Mouse (Mus musculus) neural tube, embryonic 13.5 days (tissue): Measurements from ENCODE around the gene Pde4c. TPM values are rescaled to one million over a fixed set of nuclear protein-coding genes. Genes with fewer than 3 reads are reported as not detected.

Source experiments
- ATAC-seq: fragments of 200-750 bp; cut with Nextera tagmentation; 2 replicates; pipeline ENCODE4 v1.8.0; 2017; ENCODE audit warnings: low read depth, mild to moderate bottlenecking, moderate TSS enrichment, moderate library complexity
- H3K27ac ChIP-seq: fragments of 300-500 bp; sonication (generic); replicated peaks from 2 replicates; pipeline ENCODE4 v1.5.1; 2015; ENCODE audit warnings: moderate library complexity, mild to moderate bottlenecking, inconsistent platforms
- H3K27me3 ChIP-seq: fragments of 300-500 bp; sonication (generic); 2 replicates; pipeline ENCODE4 v1.6.1; 2015; ENCODE audit warnings: mild to moderate bottlenecking, inconsistent platforms
- H3K36me3 ChIP-seq: fragments of 300-500 bp; sonication (generic); 2 replicates; pipeline ENCODE4 v1.6.1; 2015; ENCODE audit warnings: mild to moderate bottlenecking, inconsistent platforms
- H3K4me1 ChIP-seq: fragments of 300-500 bp; sonication (generic); replicated peaks from 2 replicates; pipeline ENCODE4 v1.6.1; 2015; ENCODE audit warnings: inconsistent platforms
- H3K4me2 ChIP-seq: fragments of 300-500 bp; sonication (generic); 2 replicates; pipeline ENCODE4 v1.6.1; 2015; ENCODE audit warnings: inconsistent platforms, mild to moderate bottlenecking, moderate library complexity
- H3K4me3 ChIP-seq: fragments of 300-500 bp; sonication (generic); 2 replicates; pipeline ENCODE4 v1.5.1; 2015; ENCODE audit warnings: mild to moderate bottlenecking, inconsistent platforms
- H3K9ac ChIP-seq: fragments of 300-500 bp; sonication (generic); 2 replicates; pipeline ENCODE4 v1.6.1; 2015; ENCODE audit warnings: moderate library complexity, mild to moderate bottlenecking, inconsistent platforms
- H3K9me3 ChIP-seq: fragments of 300-500 bp; sonication (generic); 2 replicates; pipeline ENCODE4 v1.6.1; 2016; ENCODE audit warnings: inconsistent platforms
- WGBS: fragments of 180-500 bp; shearing (Covaris S2); methylation state at CpG from one replicate; pipeline ENCODE4 v1.1.7; 2015; 5-methylcytosine and 5-hydroxymethylcytosine counted together
- polyA plus RNA-seq: library from polyadenylated mRNA; unstranded; fragments of >200 nt; fragmentation: Nextera tagmentation; extraction: Ambion mirVana; gene quantifications from 2 replicates; pipeline ENCODE4 v1.2.1, GENCODE M21; 2015

The Pde4c gene
- polyA plus RNA-seq, 1 experiment from 2014 or later: 0.18 TPM

GRCm38 (mm10) chr8:70747211-70747890, 23.8 kb downstream of the Pde4c start:
- 85% methylated on average over 18 of the region's 18 CpGs for WGBS
- Histone ChIP-seq H3K9ac (no peak overlapping the region), H3K27me3 (peaks cover 78% of the 10 kb centered on the region), H3K4me1 (peaks cover 19% of the 10 kb centered on the region), H3K9me3 (no peaks in the 10 kb centered on the region), H3K27ac (no peak overlapping the region), H3K4me3 (no peak overlapping the region), H3K4me2 (no peak overlapping the region), H3K36me3 (no peaks in the 10 kb centered on the region)
- no peak for ATAC-seq

- peaks cover 67% of the 10 kb centered on the region for H3K27me3 ChIP-seq
- H3K9ac ChIP-seq: no peak overlapping the region
- no peak for ATAC-seq
- no peak overlapping the region for H3K4me2 ChIP-seq
- H3K4me3 ChIP-seq: no peak overlapping the region
- peaks cover 20% of the 10 kb centered on the region for H3K4me1 ChIP-seq
- H3K36me3 ChIP-seq: no peaks in the 10 kb centered on the region
- WGBS: 86% methylated on average over 23 of the region's 23 CpGs
- H3K27ac ChIP-seq: no peak overlapping the region
- H3K9me3 ChIP-seq: no peaks in the 10 kb centered on the region
Measured at GRCm38 (mm10) chr8:70748246-70749096, 25.0 kb downstream of the Pde4c start.

- no peak for ATAC-seq
- WGBS: 84% methylated on average over 19 of the region's 19 CpGs
- Histone ChIP-seq H3K27ac (no peak overlapping the region), H3K9ac (no peak overlapping the region), H3K36me3 (no peaks in the 10 kb centered on the region), H3K4me2 (no peak overlapping the region), H3K9me3 (no peaks in the 10 kb centered on the region), H3K4me3 (no peak overlapping the region), H3K27me3 (peaks cover 60% of the 10 kb centered on the region), H3K4me1 (peaks cover 13% of the 10 kb centered on the region)
Measured at GRCm38 (mm10) chr8:70749097-70749674, 25.7 kb downstream of the Pde4c start.

- H3K9ac ChIP-seq: no peak overlapping the region
- H3K27me3 ChIP-seq: peaks cover 50% of the 10 kb centered on the region
- H3K4me3 ChIP-seq: no peak overlapping the region
- WGBS: 87% methylated on average over 13 of the region's 13 CpGs
- no peaks in the 10 kb centered on the region for H3K9me3 ChIP-seq
- ATAC-seq: no peak
- H3K36me3 ChIP-seq: no peaks in the 10 kb centered on the region
- no peak overlapping the region for H3K27ac ChIP-seq
- H3K4me2 ChIP-seq: no peak overlapping the region
- H3K4me1 ChIP-seq: peaks cover 13% of the 10 kb centered on the region
Measured at GRCm38 (mm10) chr8:70750128-70750680, 26.7 kb downstream of the Pde4c start.

- WGBS: 31% methylated on average over 11 of the region's 11 CpGs
- no peak for ATAC-seq
- peak overlapping the region; percentile 24; the same call in 1 of the 2 replicates for H3K27ac ChIP-seq
Measured at GRCm38 (mm10) chr8:70752000-70752764, 28.7 kb downstream of the Pde4c start.

GRCm38 (mm10) chr8:70753151-70753550, 29.6 kb downstream of the Pde4c start:
- H3K36me3 ChIP-seq: peaks cover 24% of the 10 kb centered on the region
- WGBS: 31% methylated on average over 21 of the region's 21 CpGs
- peak overlapping the region; percentile 68 for H3K27ac ChIP-seq
- ATAC-seq: no peak
- peaks cover 20% of the 10 kb centered on the region for H3K27me3 ChIP-seq
- H3K9ac ChIP-seq: no peak overlapping the region
- H3K4me2 ChIP-seq: peak overlapping the region; percentile 22
- H3K4me1 ChIP-seq: peaks cover 42% of the 10 kb centered on the region
- no peaks in the 10 kb centered on the region for H3K9me3 ChIP-seq
- H3K4me3 ChIP-seq: no peak overlapping the region

More at GRCm38 (mm10) chr8:70752000-70752764, 28.7 kb downstream of the Pde4c start:
- Histone ChIP-seq H3K27me3 (peaks cover 30% of the 10 kb centered on the region), H3K9ac (no peak overlapping the region), H3K9me3 (no peaks in the 10 kb centered on the region), H3K4me2 (no peak overlapping the region), H3K4me3 (no peak overlapping the region), H3K4me1 (peaks cover 32% of the 10 kb centered on the region), H3K36me3 (peaks cover 14% of the 10 kb centered on the region)

- peak within 1 kb of the TSS; percentile 93 for H3K4me2 ChIP-seq
- peak within 1 kb of the TSS; percentile 98 for H3K27ac ChIP-seq
- ATAC-seq: peak; percentile 97
- 8% methylated on average over 37 of the region's 37 CpGs for WGBS
- H3K27me3 ChIP-seq: peaks cover 9% of the 10 kb centered on the region
- no peaks in the 10 kb centered on the region for H3K9me3 ChIP-seq
- H3K36me3 ChIP-seq: peaks cover 32% of the 10 kb centered on the region
- H3K9ac ChIP-seq: peak within 1 kb of the TSS; percentile 94
- H3K4me3 ChIP-seq: peak within 1 kb of the TSS; percentile 83
- H3K4me1 ChIP-seq: peaks cover 53% of the 10 kb centered on the region
Measured at GRCm38 (mm10) chr8:70754043-70754870, 30.7 kb downstream of the Pde4c start, which contains the start of gene Rab3a. TSS of gene Rab3a (plus strand) at chr8:70754679.

- WGBS: 18% methylated on average over 50 of the region's 50 CpGs
- Histone ChIP-seq H3K36me3 (peaks cover 32% of the 10 kb centered on the region), H3K27ac (peak overlapping the region; percentile 98), H3K9ac (peak overlapping the region; percentile 94), H3K27me3 (0 out of 2 replicates have a peak, but pooled peaks cover 1% of the 10 kb centered on the region), H3K4me1 (peaks cover 61% of the 10 kb centered on the region), H3K9me3 (no peaks in the 10 kb centered on the region), H3K4me3 (peak overlapping the region; percentile 83), H3K4me2 (peak overlapping the region; percentile 93)
- peak; percentile 56 for ATAC-seq
Measured at GRCm38 (mm10) chr8:70754871-70755660, 31.5 kb downstream of the Pde4c start.

- Histone ChIP-seq H3K9me3 (no peaks in the 10 kb centered on the region), H3K9ac (peak overlapping the region; percentile 94), H3K27ac (peak overlapping the region; percentile 98), H3K27me3 (no peaks in the 10 kb centered on the region), H3K4me1 (peaks cover 65% of the 10 kb centered on the region), H3K4me3 (peak overlapping the region; percentile 83), H3K36me3 (peaks cover 32% of the 10 kb centered on the region), H3K4me2 (peak overlapping the region; percentile 93)
- ATAC-seq: no peak
- 82% methylated on average over 24 of the region's 24 CpGs for WGBS
Measured at GRCm38 (mm10) chr8:70755661-70756475, 32.3 kb downstream of the Pde4c start.
